ENCODE assay signal across 19 mouse cellular contexts in genomic region chr3:36493641-36494283, GRCm38 (mm10). TPM values are rescaled to one million over a fixed set of nuclear protein-coding genes. Genes with fewer than 3 reads are reported as not detected.
A peak's percentile ranks its signal among the peaks of the same experiment; 100 is the strongest.
DNase-seq lines count a peak whose midpoint lies in the region; ATAC-seq and TF ChIP-seq lines count a peak whose summit lies in the region.
"Had no signal": no experiment of that assay in that cellular context is flagged by ENCODE, and none has a peak within 500 bp of the region (broad histone marks: within the 10 kb centered on the region; RNA-seq: fewer than 3 reads in every experiment).

No protein-coding gene starts in this region.

- no peak overlapping the region for H3ac ChIP-seq in C2C12 (ENCODE audit: control insufficient read depth, insufficient read length, low read depth)

- no peak overlapping the region for H3K27ac ChIP-seq in forebrain, embryonic 15.5 days (replicated peaks)
- H3K27ac ChIP-seq in forebrain, embryonic 13.5 days = no peak overlapping the region
- H3K27ac ChIP-seq in midbrain, embryonic 16.5 days (ENCODE audit: low read length) = no peak overlapping the region
- H3K27ac ChIP-seq: liver, embryonic 15.5 days; stomach, postnatal 0 days had no signal

- H3K4me1 ChIP-seq in forebrain, embryonic 15.5 days = 0 out of 2 replicates have a peak, but pooled peaks cover 6% of the 10 kb centered on the region
- peaks cover 5% of the 10 kb centered on the region for H3K4me1 ChIP-seq in forebrain, embryonic 13.5 days
- H3K4me1 ChIP-seq in midbrain, embryonic 16.5 days (ENCODE audit: control insufficient read depth, insufficient read depth, low read length) = peaks cover 2% of the 10 kb centered on the region; the same call in 1 of the 2 replicates
- H3K4me1 ChIP-seq: liver, embryonic 15.5 days had no signal

- 62% methylated on average over 6 of the region's 6 CpGs for WGBS in forebrain, embryonic 15.5 days
- WGBS in forebrain, embryonic 13.5 days = 60% methylated on average over 6 of the region's 6 CpGs
- 61% methylated on average over 6 of the region's 6 CpGs for WGBS in midbrain, embryonic 16.5 days

- no peaks in the 10 kb centered on the region for H3K79me3 ChIP-seq in C2C12 (ENCODE audit: low read depth)

- no peaks in the 10 kb centered on the region for H3K79me2 ChIP-seq in C2C12 (ENCODE audit: control insufficient read depth, insufficient read depth)

- no peak for TF ChIP-seq CTCF in C2C12 (IDR thresholded peaks at IDR 0.05; ENCODE audit: control insufficient read depth, insufficient read depth, insufficient read length)

- H3K4me2 ChIP-seq in forebrain, embryonic 15.5 days (replicated peaks) = no peak overlapping the region
- H3K4me2 ChIP-seq in forebrain, embryonic 13.5 days = no peak overlapping the region
- no peak overlapping the region for H3K4me2 ChIP-seq in midbrain, embryonic 16.5 days (ENCODE audit: low read length)
- H3K4me2 ChIP-seq: liver, embryonic 15.5 days had no signal

- peak; percentile 27; the same call in 1 of the 2 replicates for ATAC-seq in forebrain, embryonic 15.5 days (replicated peaks)
- no peak; the same call in 1 of the 2 replicates for ATAC-seq in forebrain, embryonic 13.5 days
- ATAC-seq in midbrain, embryonic 16.5 days = peak; percentile 83
- no peak for ATAC-seq in granulocyte monocyte progenitor cell, adult 5-6 weeks (replicated peaks; ENCODE audit: poor library complexity, severe bottlenecking)
- ATAC-seq: lung, postnatal 0 days had no signal

- no peak overlapping the region for H3K4me3 ChIP-seq in forebrain, embryonic 15.5 days
- H3K4me3 ChIP-seq in forebrain, embryonic 13.5 days = no peak overlapping the region
- H3K4me3 ChIP-seq in C2C12 (ENCODE audit: insufficient read depth, poor library complexity, severe bottlenecking) = no peak overlapping the region
- no peak overlapping the region for H3K4me3 ChIP-seq in midbrain, embryonic 16.5 days (ENCODE audit: low read depth, low read length)
- H3K4me3 ChIP-seq: liver, embryonic 15.5 days had no signal

- no peaks in the 10 kb centered on the region for H3K27me3 ChIP-seq in forebrain, embryonic 15.5 days
- peaks cover 4% of the 10 kb centered on the region; the same call in 1 of the 2 replicates for H3K27me3 ChIP-seq in forebrain, embryonic 13.5 days
- H3K27me3 ChIP-seq in C2C12 (ENCODE audit: control insufficient read depth, insufficient read depth, insufficient read length) = no peaks in the 10 kb centered on the region
- H3K27me3 ChIP-seq in midbrain, embryonic 16.5 days (ENCODE audit: control insufficient read depth, insufficient read depth, low read depth, low read length) = no peaks in the 10 kb centered on the region
- H3K27me3 ChIP-seq: liver, embryonic 15.5 days had no signal

- peak; percentile 54 for DNase-seq in lung, postnatal 36 days
- no peak for DNase-seq in lung, postnatal 4 days
- no peak for DNase-seq in right cerebral cortex, postnatal 14 days
- DNase-seq: adrenal gland, postnatal 25 days; B cell, adult 2 months; cerebellum, postnatal 10 days; gastrocnemius, postnatal 10 days; kidney, adult 9 months; right cerebral cortex, postnatal 25 days; thymus, postnatal 36 days had no signal

- H3K36me3 ChIP-seq in forebrain, embryonic 15.5 days = no peaks in the 10 kb centered on the region
- H3K36me3 ChIP-seq in forebrain, embryonic 13.5 days (ENCODE audit: poor library complexity, severe bottlenecking) = no peaks in the 10 kb centered on the region
- no peaks in the 10 kb centered on the region for H3K36me3 ChIP-seq in C2C12 (ENCODE audit: control insufficient read depth, insufficient read depth)
- no peaks in the 10 kb centered on the region for H3K36me3 ChIP-seq in midbrain, embryonic 16.5 days (ENCODE audit: control insufficient read depth, insufficient read depth, low read length)
- H3K36me3 ChIP-seq: liver, embryonic 15.5 days had no signal

- H3K9me3 ChIP-seq in forebrain, embryonic 15.5 days = no peaks in the 10 kb centered on the region
- H3K9me3 ChIP-seq in forebrain, embryonic 13.5 days (replicated peaks) = no peaks in the 10 kb centered on the region
- H3K9me3 ChIP-seq in midbrain, embryonic 16.5 days (replicated peaks; ENCODE audit: control insufficient read depth, low read length, poor library complexity, severe bottlenecking) = no peaks in the 10 kb centered on the region
- H3K9me3 ChIP-seq: liver, embryonic 15.5 days had no signal

- no peak overlapping the region for H3K9ac ChIP-seq in forebrain, embryonic 15.5 days (replicated peaks)
- H3K9ac ChIP-seq in forebrain, embryonic 13.5 days = no peak overlapping the region
- H3K9ac ChIP-seq in midbrain, embryonic 16.5 days (ENCODE audit: low read depth, low read length) = no peak overlapping the region
- H3K9ac ChIP-seq: liver, embryonic 15.5 days had no signal

TF ChIP-seq in C2C12, 6 proteins besides CTCF, POLR2A, EP300 and RAD21:
- TF ChIP-seq FOSL1 (IDR thresholded peaks at IDR 0.05; ENCODE audit: insufficient read depth, low read length, poor library complexity, severe bottlenecking) = peak; percentile 88
- TF ChIP-seq MAX (IDR thresholded peaks at IDR 0.05) = no peak

RNA-seq across cellular contexts. Expression of gene 1810062G17Rik, which starts 18.0 kb away (rescaled TPM):
- polyA plus RNA-seq in forebrain, embryonic 15.5 days (2015; fragmentation: Nextera tagmentation; extraction: Ambion mirVana) = 0.20 TPM in 1 of 2 replicates, not detected in the other
- polyA plus RNA-seq in forebrain, embryonic 13.5 days (2015; fragmentation: Nextera tagmentation; extraction: Ambion mirVana) = 0.18 and 0.39 TPM in 2 replicates
- 0.33 TPM for polyA plus RNA-seq in C2C12 (2012; fragmentation: generic; extraction: Trizol)
- 0.28 and 0.40 TPM in 2 replicates for polyA plus RNA-seq in midbrain, embryonic 16.5 days (2015; fragmentation: Nextera tagmentation; extraction: Ambion mirVana)
- 1.7 TPM in 1 of 2 replicates, not detected in the other for total RNA-seq in granulocyte monocyte progenitor cell, adult 5-6 weeks (2014; fragmentation: Nextera tagmentation)
- 2.4 TPM in 1 of 2 replicates, not detected in the other for total RNA-seq in granulocyte monocyte progenitor cell, adult 5-6 weeks (2017)

RNA-seq across cellular contexts. Expression of gene Anxa5, which starts 18.1 kb away (rescaled TPM):
- polyA plus RNA-seq in forebrain, embryonic 15.5 days (2015; fragmentation: Nextera tagmentation; extraction: Ambion mirVana) = 51.5 and 56.2 TPM in 2 replicates
- polyA plus RNA-seq in forebrain, embryonic 13.5 days (2015; fragmentation: Nextera tagmentation; extraction: Ambion mirVana) = 45.4 and 50.5 TPM in 2 replicates
- polyA plus RNA-seq in C2C12 (2012; fragmentation: generic; extraction: Trizol) = 441 TPM
- 54.2 and 56.7 TPM in 2 replicates for polyA plus RNA-seq in midbrain, embryonic 16.5 days (2015; fragmentation: Nextera tagmentation; extraction: Ambion mirVana)
- total RNA-seq in granulocyte monocyte progenitor cell, adult 5-6 weeks (2014; fragmentation: Nextera tagmentation) = 125 TPM in 2 replicates
- 79.4 and 102 TPM in 2 replicates for total RNA-seq in granulocyte monocyte progenitor cell, adult 5-6 weeks (2017)

RNA-seq across cellular contexts. Expression of gene Gm11549, which starts 27.9 kb away (rescaled TPM):
- polyA plus RNA-seq in forebrain, embryonic 15.5 days (2015; fragmentation: Nextera tagmentation; extraction: Ambion mirVana) = 0.36 and 0.43 TPM in 2 replicates
- polyA plus RNA-seq in forebrain, embryonic 13.5 days (2015; fragmentation: Nextera tagmentation; extraction: Ambion mirVana) = 0.57 and 0.63 TPM in 2 replicates
- not detected for polyA plus RNA-seq in C2C12 (2012; fragmentation: generic; extraction: Trizol)
- 0.30 and 0.35 TPM in 2 replicates for polyA plus RNA-seq in midbrain, embryonic 16.5 days (2015; fragmentation: Nextera tagmentation; extraction: Ambion mirVana)
- total RNA-seq in granulocyte monocyte progenitor cell, adult 5-6 weeks (2014; fragmentation: Nextera tagmentation) = not detected in 2 replicates
- total RNA-seq in granulocyte monocyte progenitor cell, adult 5-6 weeks (2017) = not detected in 2 replicates
- total RNA-seq: adrenal gland, postnatal 25 days; heart, adult 8-10 months had no signal
- polyA plus RNA-seq: liver, embryonic 15.5 days; lung, postnatal 0 days had no signal

RNA-seq across cellular contexts. Expression of gene Exosc9, which starts 58.6 kb away (rescaled TPM):
- polyA plus RNA-seq in forebrain, embryonic 15.5 days (2015; fragmentation: Nextera tagmentation; extraction: Ambion mirVana) = 84.6 and 86.7 TPM in 2 replicates
- polyA plus RNA-seq in forebrain, embryonic 13.5 days (2015; fragmentation: Nextera tagmentation; extraction: Ambion mirVana) = 86.9 and 95.8 TPM in 2 replicates
- polyA plus RNA-seq in C2C12 (2012; fragmentation: generic; extraction: Trizol) = 10.8 TPM
- 79.6 and 84.9 TPM in 2 replicates for polyA plus RNA-seq in midbrain, embryonic 16.5 days (2015; fragmentation: Nextera tagmentation; extraction: Ambion mirVana)
- total RNA-seq in granulocyte monocyte progenitor cell, adult 5-6 weeks (2014; fragmentation: Nextera tagmentation) = 65.5 and 69.0 TPM in 2 replicates
- 118 and 150 TPM in 2 replicates for total RNA-seq in granulocyte monocyte progenitor cell, adult 5-6 weeks (2017)

Comparison
In these comparisons a context has a peak if more than half of its experiments do, and no peak if none do; other contexts are left out.
1. ATAC-seq: peak in forebrain, embryonic 15.5 days (single experiment) and midbrain, embryonic 16.5 days (single experiment); none in forebrain, embryonic 13.5 days (single experiment) and granulocyte monocyte progenitor cell, adult 5-6 weeks (single experiment).